Mouse (Mus musculus) left cerebral cortex, adult 18-20 months (tissue): ENCODE measurements around the gene Hpca. TPM values are rescaled to one million over a fixed set of nuclear protein-coding genes. Genes with fewer than 3 reads are reported as not detected.

Experiments used
- DNase-seq, 2 experiments: peaks; one replicate each; pipeline ENCODE4 v3.0.0; 2021 to 2022; ENCODE audit warnings: low spot score in 2 of 2, mixed read lengths in 1 of 2
- total RNA-seq, 2 experiments: library from RNA; stranded (reverse); gene quantifications; 2 replicates each; pipeline ENCODE4 v1.2.3; 2021

Gene Hpca
- total RNA-seq, 2 experiments from 2014 or later, result 684 to 738 TPM

GRCm38 (mm10) chr4:129067638-129068415 is 54.0 kb downstream of the Hpca start:
- DNase-seq, result no peak

- DNase-seq, result no peak
Observed at GRCm38 (mm10) chr4:129065688-129066236, 56.1 kb downstream of the Hpca start.

- DNase-seq, result no peak
Observed at GRCm38 (mm10) chr4:129062281-129063075, 59.4 kb downstream of the Hpca start.

Other genes with a start within 250 kb of the Hpca start
- gene Trim62, start 238.5 kb downstream of the Hpca start, total RNA-seq, result 10 to 100 TPM; 17.8 to 19.1 TPM
- 10 to 100 TPM; 45.4 to 47.6 TPM for gene Azin2, start 159.6 kb downstream of the Hpca start, total RNA-seq
- 10 to 100 TPM; 24.3 to 27.2 TPM for gene Ak2, start 130.1 kb downstream of the Hpca start, total RNA-seq
- gene Rnf19b, start 63.8 kb downstream of the Hpca start, total RNA-seq, result 10 to 100 TPM; 54.7 to 59.3 TPM
- not detected for gene Tmem54, start 16.5 kb downstream of the Hpca start, total RNA-seq
- gene Fndc5, start 15.0 kb upstream of the Hpca start, total RNA-seq, result 10 to 100 TPM; 55.0 to 63.3 TPM
- 10 to 100 TPM; 37.1 to 38.3 TPM for gene S100pbp, start 67.7 kb upstream of the Hpca start, total RNA-seq
- gene Yars, start 67.7 kb upstream of the Hpca start, total RNA-seq, result 100 to 1,000 TPM in 1 of 2 experiments, 10 to 100 TPM in 1; 83.9 to 102 TPM
- 10 to 100 TPM; 23.1 to 24.0 TPM for gene C77080, start 139.4 kb upstream of the Hpca start, total RNA-seq
- gene Sync, start 165.6 kb upstream of the Hpca start, total RNA-seq, result 1 to 10 TPM; 1.9 to 2.5 TPM
- gene Rbbp4, start 213.3 kb upstream of the Hpca start, total RNA-seq, result 100 to 1,000 TPM; 122 to 129 TPM
- gene Zbtb8os, start 213.7 kb upstream of the Hpca start, total RNA-seq, result 10 to 100 TPM; 28.5 to 31.9 TPM